Mouse (Mus musculus): ENCODE measurements around the gene Abca9.

Abca9 gene

DNA sequence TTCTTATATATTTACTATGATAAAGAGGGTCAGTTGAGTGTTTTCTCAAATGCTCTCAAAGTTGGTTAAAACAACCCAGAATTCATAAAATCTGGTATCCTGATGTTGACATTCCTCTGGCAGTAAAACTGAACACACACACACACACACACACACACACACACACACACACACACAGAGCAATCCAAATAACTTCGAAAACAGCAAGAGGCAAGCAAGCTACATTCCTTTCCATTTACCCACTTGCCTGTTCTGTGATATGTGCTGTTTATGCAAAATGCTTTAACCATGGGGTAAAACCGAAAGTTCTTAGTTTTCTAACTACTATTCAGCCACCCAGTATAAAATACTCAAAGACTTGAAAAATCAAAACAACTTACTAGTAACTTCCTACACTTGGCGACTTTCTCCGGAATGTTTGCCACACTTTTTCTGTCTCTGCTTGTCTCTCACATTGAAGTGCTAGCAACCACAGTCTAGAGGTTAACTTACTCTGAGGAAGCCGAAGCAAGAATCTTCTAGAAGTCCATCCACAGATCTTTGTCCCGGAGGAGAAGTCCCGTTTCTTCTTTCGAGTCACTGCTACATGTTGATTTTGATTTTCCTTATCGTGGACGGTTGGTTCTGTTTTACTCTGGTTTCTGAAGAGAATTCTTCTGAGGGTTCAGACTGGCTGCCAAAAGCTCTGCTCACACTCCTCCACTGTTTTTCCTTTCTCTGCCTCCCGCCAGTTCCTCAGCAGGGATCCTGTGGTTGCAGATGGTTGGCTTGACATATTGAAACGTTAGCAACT is at the start of gene Abca9:
Gene Abca9 (minus strand): TSS at position 738 of the 793 bp plus-strand sequence.
- DNase-seq (ENCODE audit: low read depth), result no peak

DNA sequence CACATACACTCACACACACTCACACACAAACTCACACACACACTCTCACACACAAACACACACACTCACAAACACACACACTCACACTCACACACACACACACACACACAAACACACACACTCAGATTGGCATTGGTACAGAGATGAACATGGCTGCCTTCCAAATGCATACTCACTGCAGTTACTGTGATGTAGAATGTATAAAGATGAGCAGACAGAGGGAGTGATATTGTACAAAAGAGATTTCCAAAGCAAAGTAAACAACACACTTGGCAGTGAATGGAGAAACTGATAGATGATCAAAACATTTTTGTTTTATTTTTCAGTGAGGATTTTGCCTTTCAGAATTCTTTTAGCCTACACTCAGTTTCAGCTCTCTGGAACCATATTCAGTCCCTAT is 49.1 kb upstream of the Abca9 start:
- DNase-seq (ENCODE audit: low read depth), result no peak

DNA sequence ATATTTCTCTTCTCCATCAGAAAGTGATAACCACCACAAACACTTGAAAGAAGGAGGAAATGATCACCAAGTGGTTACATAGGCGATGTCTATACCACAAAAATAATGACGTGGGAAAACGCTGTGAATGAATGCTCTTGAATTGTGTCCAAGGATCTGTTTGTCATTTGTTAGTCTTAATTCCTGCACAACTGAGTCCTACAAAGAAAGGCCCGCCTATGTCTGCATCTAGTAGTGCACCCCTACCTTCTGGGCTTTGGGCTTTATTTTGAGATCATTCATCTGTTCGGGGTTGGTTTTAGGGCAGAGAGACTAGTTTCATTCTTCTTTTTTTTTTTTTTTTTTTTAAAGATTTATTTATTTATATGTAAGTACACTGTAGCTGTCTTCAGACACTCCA is 35.9 kb upstream of the Abca9 start:
- no peak for DNase-seq (ENCODE audit: low read depth)

DNA sequence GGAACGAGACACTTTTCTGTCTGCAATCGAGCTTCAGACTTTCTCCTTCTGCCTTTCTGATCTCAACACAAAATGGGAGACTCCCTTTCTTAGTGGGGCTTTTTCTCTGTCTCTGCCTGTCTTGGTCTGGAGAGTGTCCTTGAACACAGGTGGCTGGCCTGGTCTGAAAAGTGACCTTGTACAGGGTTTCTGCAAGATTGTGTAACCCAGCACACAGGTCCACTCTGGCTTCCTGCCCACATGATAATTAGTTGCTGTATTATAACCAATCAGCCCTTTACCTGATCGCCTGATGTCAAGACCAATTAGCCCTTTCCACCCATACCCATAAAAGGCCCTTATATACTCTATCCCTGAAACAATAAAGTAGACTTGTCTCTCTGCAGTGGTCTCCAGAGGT is 30.9 kb upstream of the Abca9 start:
- DNase-seq (ENCODE audit: low read depth), result no peak

DNA sequence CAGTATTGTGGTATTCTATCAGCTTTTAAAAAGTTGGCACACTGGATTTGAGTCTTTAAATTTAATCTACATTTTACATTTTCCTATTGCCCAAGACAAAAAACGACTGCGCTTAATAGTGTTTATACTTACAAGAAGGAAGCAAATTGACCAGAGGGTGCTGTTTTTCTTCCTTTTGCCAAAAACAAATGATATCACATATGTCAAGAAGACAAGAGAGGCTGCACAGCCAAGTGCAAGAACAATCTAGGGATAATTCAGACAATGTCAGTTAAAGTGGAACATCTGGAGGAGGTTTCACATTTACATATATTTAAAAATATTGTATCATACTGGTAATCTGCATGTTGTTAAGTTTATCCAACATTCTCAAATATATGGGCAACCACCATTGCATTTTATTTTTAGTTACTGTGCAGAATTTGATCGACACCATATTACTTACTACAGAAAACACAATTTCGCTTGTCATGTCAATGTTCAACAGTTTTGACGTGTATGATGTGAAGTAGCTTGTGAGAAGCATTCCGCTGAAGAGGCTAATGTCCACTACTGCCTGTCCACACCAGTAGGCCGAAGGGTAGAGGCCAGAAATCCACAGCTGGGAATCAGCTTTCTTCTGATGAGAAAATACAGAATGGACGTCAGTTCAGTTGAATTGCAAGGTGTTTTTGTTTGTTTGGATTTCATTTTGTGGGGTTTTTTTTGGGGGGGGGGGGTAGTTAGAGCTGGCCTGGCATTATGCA is 28.7 kb upstream of the Abca9 start:
- no peak for DNase-seq (ENCODE audit: low read depth)

DNA sequence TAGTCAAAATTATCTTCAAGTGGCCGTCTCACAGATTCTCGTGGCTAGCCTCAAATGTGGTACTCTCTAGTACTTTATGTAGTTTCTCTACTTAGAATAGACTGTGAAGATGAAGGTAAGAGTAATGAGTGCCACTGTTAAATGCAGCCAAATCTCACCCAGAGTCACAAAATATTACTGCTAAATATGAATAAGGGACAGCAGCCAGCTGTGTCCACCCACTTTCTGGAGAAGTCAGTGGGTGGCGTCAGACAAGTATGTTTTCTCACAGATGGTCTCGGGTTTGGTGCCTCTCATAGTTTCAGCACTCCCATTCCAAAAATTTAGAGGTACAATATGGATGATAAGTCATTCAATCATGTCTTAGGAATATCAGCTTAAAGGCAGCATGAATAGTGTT is 27.3 kb upstream of the Abca9 start:
- DNase-seq (ENCODE audit: low read depth), result no peak

DNA sequence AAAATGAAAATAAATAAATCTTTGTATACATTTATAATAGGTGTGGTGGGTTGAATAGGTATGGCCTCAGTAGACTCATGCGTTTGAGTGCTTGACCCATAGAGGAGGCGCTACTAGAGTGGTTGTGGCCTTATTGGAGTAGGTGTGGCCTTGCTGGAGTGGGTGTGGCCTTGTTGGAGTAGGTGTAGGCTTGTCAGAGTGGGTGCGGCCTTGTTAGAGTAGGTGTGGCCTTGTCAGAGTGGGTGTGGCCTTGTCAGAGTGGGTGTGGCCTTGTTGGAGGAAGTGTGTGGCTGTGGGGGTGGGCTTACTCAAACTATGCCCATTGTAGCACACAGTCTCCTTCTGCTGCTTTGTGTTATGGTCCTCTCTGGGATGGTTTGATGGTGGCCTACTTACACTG is 3.2 kb upstream of the Abca9 start:
- DNase-seq (ENCODE audit: low read depth), result no peak

DNA sequence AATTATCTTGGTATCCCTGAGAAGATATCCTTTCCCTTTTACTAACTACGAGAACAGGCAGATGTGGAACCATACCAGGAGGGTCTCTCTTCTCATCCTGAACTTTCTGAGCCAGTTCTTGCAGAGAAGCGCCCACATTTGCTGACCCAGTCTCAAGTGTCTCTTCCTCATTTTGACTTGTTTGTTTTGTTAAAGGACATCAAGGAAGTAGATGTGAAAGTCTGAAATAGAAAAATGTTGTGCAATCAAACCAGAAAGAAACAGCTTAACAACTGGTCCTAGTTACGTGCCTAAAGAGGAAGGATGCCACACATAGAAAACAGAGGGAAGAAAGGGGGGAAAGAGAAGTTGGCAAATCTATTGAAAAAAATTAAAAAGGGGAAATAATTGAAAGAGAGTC is 2.2 kb downstream of the Abca9 start:
- no peak for DNase-seq (ENCODE audit: low read depth)

DNA sequence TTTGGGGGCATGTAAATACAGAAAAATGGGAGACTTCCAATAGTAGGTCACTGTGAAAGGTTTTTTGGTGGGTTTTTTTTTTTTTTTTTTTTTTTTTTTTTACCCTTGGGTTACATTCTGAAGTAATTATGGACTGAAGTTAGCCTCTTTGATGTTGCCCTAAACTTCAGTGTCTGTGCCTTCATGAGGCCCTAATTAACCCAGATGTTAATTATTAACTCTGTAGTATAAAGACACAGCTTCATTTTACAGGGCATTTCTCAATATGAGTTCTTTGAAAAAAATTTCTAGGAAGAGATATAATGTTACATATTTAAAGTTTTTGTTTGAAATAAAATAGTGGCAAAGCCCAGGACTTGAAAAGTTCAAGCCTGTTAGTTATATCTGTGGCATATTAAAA is 2.6 kb downstream of the Abca9 start:
- DNase-seq (ENCODE audit: low read depth), result no peak

DNA sequence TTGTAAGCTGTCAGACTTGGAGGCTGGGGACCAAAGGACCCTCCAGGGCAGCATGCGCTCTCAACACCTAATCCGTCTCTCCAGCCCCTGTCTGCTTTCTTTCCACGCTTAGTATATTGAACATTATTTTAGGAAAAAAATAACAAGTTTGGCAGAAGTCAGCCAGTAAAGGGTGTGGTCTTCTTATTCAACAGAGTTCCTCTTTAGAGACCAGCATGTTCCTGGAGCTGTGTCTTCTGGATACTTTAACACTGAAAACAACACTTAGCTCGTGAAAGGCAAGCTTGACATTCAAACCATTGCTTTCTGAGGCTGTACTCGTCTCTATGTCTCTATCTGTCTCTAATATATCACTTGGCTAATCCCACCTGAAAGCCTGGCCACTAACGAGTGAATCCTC is 10.9 kb downstream of the Abca9 start:
- DNase-seq (ENCODE audit: low read depth), result no peak

DNA sequence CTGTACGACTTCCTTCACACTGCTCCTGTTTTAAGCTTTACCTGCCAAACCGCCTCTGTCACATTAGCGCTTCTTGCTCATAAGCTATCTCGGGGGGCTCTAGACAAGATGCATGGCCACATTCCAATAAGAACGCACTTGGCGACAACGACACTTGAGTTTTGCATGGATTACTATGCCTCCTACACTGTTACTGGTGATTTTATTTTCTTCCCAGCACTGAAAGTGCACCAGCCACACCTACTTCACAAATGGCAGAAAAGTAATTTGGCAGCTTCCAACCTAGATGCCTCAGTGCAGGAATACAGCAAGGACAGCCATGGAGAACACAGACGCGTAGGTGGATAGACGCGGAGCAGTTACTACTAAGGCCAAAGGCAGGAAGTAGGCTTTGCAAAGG is 12.0 kb downstream of the Abca9 start:
- DNase-seq (ENCODE audit: low read depth), result no peak

DNA sequence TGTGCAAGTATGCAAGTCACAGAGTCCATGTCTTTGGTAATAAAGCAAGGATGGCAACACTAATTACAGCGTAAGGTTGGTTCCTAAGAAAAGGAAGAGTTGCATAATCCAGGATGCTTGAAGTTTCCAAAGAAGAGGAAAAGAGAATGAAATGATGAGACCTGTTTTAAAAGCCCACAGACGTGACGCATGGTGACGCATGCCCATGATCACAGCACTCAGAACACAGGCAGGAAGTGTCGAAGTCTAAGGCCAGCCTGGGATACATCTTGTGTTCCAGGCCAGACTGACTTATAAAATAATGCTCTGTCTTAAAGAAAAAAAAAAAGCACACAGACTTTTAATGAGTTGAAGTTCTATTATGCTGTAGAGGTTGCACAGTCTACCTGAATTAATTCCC is 20.4 kb downstream of the Abca9 start:
- DNase-seq (ENCODE audit: low read depth), result no peak

DNA sequence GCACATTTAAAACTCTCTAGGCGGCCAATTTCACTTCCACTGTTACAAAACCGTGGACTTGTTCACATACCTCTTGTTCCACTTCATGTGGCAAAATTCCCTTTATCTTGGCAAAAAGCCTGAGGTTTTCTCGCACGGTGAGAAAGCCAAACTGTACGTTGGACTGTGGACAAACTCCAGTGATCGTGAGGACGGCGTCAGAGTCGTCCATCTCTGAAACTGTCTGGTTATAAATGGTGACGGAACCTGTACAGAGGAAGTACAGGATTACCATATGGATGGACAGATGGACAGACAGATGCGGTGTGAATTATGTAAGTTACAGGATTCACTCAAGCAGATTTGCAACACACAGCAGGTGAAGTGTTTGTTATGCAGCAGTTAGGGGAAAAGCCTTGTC is 22.6 kb downstream of the Abca9 start:
- no peak for DNase-seq (ENCODE audit: low read depth)

DNA sequence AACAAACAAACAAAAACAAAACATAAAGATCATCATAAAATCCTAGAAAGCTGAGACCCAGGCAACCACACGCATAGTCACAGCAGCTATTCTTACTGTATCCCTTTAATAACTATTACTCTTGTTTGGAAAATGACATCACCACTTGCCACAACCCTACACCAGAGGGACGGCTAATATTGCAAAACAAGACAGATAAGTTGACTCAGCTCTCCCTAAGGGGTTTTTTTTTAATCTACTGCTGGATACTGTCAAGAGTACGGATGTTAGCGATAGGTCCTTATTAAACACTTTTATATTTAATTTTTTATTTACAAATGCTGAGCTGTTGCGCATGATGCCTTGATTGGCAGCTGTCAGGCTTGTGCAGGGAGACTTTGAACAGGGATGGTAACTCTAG is 37.2 kb downstream of the Abca9 start:
- DNase-seq (ENCODE audit: low read depth), result no peak

DNA sequence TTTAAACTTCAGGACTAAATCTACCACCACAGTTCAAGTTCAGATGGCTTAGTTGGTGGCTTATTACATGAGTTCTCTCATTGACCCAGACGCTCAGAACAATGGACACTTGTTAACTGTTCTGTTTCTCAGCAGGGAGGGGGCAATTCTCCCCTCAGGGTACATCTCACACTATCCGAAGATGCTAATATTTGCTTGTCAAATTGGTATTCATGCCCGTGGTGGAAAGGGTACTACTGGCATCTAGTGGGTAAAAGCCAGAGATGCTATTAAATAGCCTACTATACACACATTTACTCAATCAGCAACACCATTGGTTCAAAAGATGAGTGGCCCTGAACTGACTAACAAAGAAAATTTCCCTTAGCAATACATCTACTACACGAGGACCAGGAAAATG is 56.9 kb downstream of the Abca9 start:
- no peak for DNase-seq (ENCODE audit: low read depth)

DNA sequence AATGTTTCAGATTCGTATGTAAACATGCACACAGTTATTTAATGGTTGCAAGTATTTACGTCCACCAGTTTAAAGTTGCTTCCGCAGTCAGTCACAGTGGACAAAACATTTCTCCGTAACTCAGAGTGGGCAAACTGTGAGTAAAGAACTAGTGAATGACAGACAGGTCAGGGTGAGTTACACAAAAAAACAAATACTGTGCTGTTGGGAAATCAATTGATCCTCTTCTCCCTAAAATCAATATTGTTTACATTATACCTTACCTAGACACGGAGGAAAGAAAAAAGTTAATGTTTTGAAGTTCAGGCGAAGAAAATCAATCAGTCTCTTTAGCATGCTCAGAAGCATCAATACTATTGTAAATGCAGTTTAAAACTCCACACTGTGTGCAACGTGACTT is 66.6 kb downstream of the Abca9 start:
- no peak for DNase-seq (ENCODE audit: low read depth)

DNA sequence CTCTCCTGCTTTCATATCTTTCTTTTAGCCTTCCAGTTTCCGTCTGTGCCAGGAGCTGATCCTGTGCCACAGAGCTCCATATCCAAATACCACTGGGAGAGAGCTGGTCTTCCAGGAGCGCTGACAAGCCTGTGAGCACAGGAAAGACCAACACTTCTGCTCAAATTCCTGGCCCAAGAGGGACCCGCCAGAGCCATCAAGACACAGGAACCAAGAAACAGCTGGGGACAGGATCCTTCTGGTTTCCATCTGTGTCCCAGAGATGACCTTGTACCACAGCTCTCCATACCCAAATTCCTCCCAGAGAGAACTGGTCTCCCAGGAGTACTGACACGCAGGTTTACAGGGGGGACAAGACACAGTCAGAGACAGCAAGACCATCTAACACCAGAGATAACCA is 69.1 kb downstream of the Abca9 start:
- DNase-seq (ENCODE audit: low read depth), result no peak

DNA sequence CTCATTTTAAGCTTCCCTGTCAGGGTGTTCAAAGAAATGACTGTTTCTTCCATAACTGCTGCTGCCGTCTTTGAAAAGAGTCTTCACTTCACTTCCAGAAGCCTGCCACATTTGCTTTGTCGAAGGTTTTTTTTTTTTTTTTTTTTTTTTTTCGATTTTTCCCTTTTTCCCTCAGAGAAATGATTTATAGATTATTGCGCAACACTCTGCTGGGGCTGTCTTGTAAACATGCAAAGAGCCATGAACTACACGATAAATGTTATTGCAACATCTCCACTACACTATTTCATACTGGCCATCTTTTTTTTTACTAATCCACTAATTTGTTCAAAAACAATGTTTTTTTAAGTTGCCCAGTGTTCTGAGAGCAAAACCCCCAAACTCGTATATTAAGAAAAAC is 70.5 kb downstream of the Abca9 start:
- DNase-seq (ENCODE audit: low read depth), result no peak

DNA sequence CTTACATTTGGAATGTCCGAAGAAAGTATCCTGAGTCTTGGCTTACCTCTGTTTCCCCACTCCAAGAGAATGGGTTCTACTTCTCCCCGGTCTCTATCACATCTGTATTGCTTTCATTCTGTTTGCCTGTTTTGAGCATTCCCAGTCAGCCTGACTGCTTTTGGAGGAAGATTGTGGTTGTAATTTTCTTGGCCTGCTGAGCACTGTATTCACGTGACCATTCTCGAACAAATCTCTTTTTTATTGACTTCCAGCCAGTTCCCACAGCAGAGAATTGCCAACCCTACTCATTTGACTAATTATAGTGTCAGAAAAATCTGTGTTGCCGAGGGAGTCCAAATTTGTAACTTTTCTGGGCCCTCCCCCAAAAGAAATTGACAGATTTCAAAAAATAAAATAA is 72.1 kb downstream of the Abca9 start, which contains the start of gene Abca8a:
Gene Abca8a (minus strand): TSS at position 121 of the 400 bp plus-strand sequence.
- no peak for DNase-seq (ENCODE audit: low read depth)

DNA sequence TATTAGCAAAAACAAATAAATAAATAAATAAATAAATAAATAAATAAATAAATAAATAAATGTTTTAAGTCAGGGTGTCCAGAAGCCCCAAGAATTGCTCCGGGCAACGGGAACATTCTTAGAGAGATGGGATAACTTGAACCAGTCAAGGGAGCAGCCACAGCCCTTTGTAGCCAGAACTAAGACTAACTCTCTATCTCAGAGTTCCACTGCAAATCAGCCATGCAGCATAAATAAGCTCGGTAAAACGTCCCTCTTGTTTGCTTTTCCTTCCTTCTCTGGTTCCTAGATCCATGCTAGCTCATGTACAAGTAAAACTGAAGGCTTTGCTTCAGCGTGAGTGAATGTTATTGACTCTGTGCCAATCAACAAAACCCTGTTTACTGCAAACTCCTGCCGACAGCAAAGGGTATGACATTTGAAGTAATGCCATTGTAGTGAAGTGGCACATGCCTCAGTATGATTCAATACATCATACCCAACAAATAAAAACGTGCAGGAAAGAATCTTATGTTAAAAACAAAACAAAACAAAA is 73.1 kb downstream of the Abca9 start:
- DNase-seq (ENCODE audit: low read depth), result no peak

DNA sequence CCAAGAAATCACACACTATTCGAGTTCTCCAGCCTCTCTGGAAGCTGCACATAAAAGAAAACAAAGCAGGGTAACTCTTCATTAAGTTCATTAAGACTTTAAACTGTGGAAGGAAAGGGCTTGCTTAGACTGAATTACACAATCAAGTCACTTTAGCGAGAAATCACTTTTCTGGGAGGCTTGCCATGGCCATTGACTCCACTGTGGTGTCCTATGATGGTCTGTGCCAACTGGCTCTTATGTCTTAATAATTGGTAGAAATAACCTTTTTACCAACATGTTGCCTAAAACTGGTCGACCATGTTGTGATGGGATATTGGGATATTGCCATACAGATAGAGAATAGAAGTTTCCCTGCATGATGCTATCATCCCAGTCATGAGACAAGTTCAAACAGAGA is 73.8 kb downstream of the Abca9 start:
- DNase-seq (ENCODE audit: low read depth), result no peak

DNA sequence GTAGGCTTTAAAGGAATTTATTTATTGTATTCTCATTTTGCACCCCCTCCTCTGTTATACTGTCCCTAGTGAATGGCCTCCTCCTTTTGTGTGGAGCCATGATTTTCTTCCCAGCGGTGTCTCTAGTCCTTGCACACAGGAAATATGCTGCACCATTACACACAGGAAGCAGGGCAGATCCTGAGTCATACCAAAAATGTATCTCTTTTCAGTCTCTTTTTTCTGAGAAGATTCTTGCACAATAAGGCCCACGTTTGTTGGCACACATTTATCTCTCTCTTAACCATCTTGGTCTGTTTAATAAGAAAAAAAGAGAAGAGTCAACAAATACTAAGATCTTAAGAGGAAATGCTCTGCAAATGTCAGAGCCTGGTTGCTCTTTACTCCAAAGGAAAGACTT is 76.7 kb downstream of the Abca9 start:
- no peak for DNase-seq (ENCODE audit: low read depth)

DNA sequence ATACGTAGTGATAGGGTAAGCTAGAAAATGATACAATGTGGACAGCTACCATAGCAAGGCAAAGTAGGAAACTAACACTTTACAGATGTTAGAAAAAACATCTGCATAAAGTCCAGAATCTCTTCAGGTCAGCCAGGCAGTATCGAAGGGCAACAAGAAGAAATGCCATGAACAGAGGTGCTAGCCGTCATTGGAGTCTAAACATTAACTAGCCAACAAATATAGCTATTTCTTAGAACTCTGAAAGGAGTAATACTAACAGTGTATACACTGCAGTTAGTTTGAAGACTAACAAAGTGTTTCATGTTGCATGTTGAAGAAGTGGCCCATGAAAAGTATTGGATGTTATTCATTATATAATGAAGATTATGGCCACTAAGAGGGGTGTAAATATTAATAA is 95.8 kb downstream of the Abca9 start:
- no peak for DNase-seq (ENCODE audit: low read depth)
